Mouse (Mus musculus): Measurements from ENCODE around the gene Kif27. TPM values are rescaled to one million over a fixed set of nuclear protein-coding genes. Genes with fewer than 3 reads are reported as not detected.
"Not testable (repeated sequence)": the region's sequence is repeated elsewhere in the genome, so short reads cannot be mapped to it uniquely, and the experiment has no call there.

Kif27 gene
- polyA plus RNA-seq, 2 experiments = 0.05 to 0.07 TPM

DNA sequence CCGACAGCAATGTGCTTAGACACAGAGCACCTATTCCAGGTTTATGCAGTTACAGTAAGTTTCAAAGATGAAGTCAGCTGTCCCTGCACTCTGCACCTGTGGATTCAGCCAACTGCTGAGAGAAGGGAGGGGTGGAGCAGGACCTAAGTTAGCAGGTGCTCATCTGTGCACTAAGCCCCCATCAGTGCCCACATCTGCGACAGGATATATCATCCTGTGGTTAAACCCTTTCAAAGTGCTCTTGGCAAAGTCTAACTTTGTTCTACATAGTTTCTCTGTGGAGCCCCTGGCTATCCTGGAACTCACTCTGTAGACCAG, 14.2 kb upstream of the Kif27 start:
- no peaks in the 10 kb centered on the region; a peak in 1 of 4 replicates for H3K4me1 ChIP-seq (replicated peaks; ENCODE audit: control insufficient read depth in 2 of 2, insufficient read depth in 2 of 2, low read length in 1 of 2)
- H3K27me3 ChIP-seq (ENCODE audit: control insufficient read depth, insufficient read depth, low read length) = no peaks in the 10 kb centered on the region
- no peak for DNase-seq (ENCODE audit: low read depth in 3 of 3, low spot score in 3 of 3)
- WGBS (ENCODE audit: insufficient replicate concordance) = 43% methylated on average over 2 of the region's 2 CpGs
- H3K4me2 ChIP-seq (ENCODE audit: low read depth) = no peak overlapping the region
- H3K9ac ChIP-seq (replicated peaks) = no peak overlapping the region
- H3K36me3 ChIP-seq (replicated peaks; ENCODE audit: control insufficient read depth, insufficient read depth, low read depth) = no peaks in the 10 kb centered on the region
- ATAC-seq (ENCODE audit: insufficient read depth) = no peak
- no peak overlapping the region for H3K27ac ChIP-seq
- TF ChIP-seq EP300 (IDR thresholded peaks at IDR 0.05; ENCODE audit: low read depth) = no peak
- no peaks in the 10 kb centered on the region for H3K9me3 ChIP-seq (ENCODE audit: control insufficient read depth, low read length)
- H3K4me3 ChIP-seq (ENCODE audit: insufficient read depth in 1 of 2, low read depth in 2 of 2, low read length in 2 of 2) = no peak overlapping the region

DNA sequence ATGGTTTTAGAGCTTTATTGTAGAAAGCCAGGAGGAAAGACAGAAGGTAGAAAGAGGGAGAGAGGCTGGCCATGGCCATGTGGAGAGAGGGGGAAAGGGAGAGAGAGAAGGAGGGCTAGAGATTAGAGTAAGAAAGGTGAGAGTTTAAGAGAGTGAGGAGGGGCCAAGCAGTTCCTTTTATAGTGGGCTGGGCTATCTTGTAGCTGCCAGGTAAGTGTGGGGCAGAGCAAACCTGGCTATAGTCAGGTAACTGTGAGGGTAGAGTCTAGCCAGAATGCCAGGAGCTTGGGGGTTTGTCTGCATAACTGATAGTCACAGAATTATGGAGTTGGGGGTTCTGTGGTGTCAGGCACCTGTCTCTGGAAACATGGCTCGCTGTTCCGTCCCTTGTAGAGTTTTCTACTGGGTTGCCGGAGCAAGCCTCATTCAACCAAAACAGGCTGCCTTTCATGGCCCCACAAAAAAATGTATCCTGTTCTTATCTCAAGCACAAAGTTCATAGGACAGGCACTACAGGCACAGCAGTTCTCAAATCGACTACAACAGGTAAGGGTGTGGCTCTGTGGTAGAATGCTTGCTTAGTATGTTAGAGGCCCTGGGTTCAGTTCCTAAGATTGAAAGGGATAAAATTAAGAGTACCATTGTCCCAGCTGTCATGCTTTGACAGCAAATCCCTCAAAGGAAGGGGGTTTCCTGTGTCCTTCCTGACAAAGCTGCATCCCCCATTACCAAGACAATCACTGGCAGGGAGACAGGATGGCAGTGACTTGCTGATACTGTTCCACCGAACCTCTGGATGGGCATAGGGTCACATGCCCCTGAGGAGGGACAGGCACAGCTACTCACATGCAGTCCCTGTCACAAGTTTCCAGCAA, 13.6 kb upstream of the Kif27 start:
- no peak overlapping the region for H3K27ac ChIP-seq

DNA sequence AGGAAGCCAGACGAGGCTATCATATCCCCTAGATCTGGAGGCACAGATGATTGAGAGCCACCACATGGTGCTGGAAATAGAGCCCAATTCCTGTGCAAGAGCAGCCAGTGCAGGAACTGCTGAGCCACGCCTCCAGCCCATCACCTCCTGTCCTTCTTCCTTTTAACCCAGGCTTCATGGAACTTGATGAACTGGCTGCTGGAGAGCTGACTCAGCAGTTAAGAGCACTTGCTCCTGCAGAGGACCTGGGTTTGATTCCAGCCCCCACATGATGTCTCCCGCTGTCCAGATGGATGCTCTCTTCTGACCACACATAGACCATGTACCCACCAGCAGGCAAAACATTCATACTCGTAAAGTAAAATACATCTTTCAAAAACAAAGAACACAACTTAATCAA, 9.9 kb upstream of the Kif27 start:
- DNase-seq (ENCODE audit: low read depth in 3 of 3, low spot score in 3 of 3) = no peak
- H3K4me3 ChIP-seq (ENCODE audit: insufficient read depth in 1 of 2, low read depth in 2 of 2, low read length in 2 of 2) = no peak overlapping the region
- ATAC-seq (ENCODE audit: insufficient read depth) = no peak
- no peaks in the 10 kb centered on the region for H3K27me3 ChIP-seq (ENCODE audit: control insufficient read depth, insufficient read depth, low read length)
- no peak overlapping the region for H3K4me2 ChIP-seq (ENCODE audit: low read depth)
- no peak overlapping the region for H3K9ac ChIP-seq (replicated peaks)
- H3K4me1 ChIP-seq (replicated peaks; ENCODE audit: control insufficient read depth in 2 of 2, insufficient read depth in 2 of 2, low read length in 1 of 2) = peaks cover 0 to 3% of the 10 kb centered on the region in 2 experiments; a peak in 1 of 4 replicates
- 48% methylated on average over 4 of the region's 4 CpGs for WGBS (ENCODE audit: insufficient replicate concordance)
- no peaks in the 10 kb centered on the region for H3K36me3 ChIP-seq (replicated peaks; ENCODE audit: control insufficient read depth, insufficient read depth, low read depth)
- no peak overlapping the region for H3K27ac ChIP-seq
- TF ChIP-seq EP300 (IDR thresholded peaks at IDR 0.05; ENCODE audit: low read depth) (no peak), CTCF (IDR thresholded peaks at IDR 0.05; ENCODE audit: low read depth) (no peak)
- no peaks in the 10 kb centered on the region for H3K9me3 ChIP-seq (ENCODE audit: control insufficient read depth, low read length)

More for the DNA sequence above, 13.6 kb upstream of the Kif27 start:
- no peak for DNase-seq (ENCODE audit: low read depth in 3 of 3, low spot score in 3 of 3)
- ATAC-seq (ENCODE audit: insufficient read depth) = no peak
- TF ChIP-seq CTCF (IDR thresholded peaks at IDR 0.05; ENCODE audit: low read depth) = no peak
- no peak for TF ChIP-seq EP300 (IDR thresholded peaks at IDR 0.05; ENCODE audit: low read depth)
- no peak overlapping the region for H3K4me2 ChIP-seq (ENCODE audit: low read depth)
- no peaks in the 10 kb centered on the region for H3K27me3 ChIP-seq (ENCODE audit: control insufficient read depth, insufficient read depth, low read length)
- whole genome bisulfite sequencing (ENCODE audit: insufficient replicate concordance) = 51% methylated on average over 5 of the region's 5 CpGs
- H3K4me3 ChIP-seq (ENCODE audit: insufficient read depth in 1 of 2, low read depth in 2 of 2, low read length in 2 of 2) = no peak overlapping the region
- no peaks in the 10 kb centered on the region; a peak in 1 of 4 replicates for H3K4me1 ChIP-seq (replicated peaks; ENCODE audit: control insufficient read depth in 2 of 2, insufficient read depth in 2 of 2, low read length in 1 of 2)
- no peak overlapping the region for H3K9ac ChIP-seq (replicated peaks)
- no peaks in the 10 kb centered on the region for H3K36me3 ChIP-seq (replicated peaks; ENCODE audit: control insufficient read depth, insufficient read depth, low read depth)
- H3K9me3 ChIP-seq (ENCODE audit: control insufficient read depth, low read length) = no peaks in the 10 kb centered on the region

DNA sequence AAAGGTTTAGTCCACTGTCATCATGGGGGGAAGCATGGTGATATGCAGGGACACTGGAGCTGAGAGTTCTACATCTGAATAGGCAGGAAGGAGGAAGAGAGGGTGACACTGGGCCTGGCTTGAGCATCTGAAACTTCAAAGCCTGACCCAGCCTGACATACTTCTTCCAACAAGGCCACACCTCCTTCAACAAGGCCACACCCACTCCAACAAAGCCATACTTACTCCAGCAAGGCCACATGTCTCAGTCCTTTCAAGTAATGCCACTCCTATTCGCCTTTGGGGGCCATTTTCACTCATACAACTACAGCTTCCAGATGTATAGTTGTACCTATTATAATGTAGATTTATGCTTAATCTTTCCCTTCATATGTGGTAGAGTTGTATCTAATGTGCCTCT, 8.7 kb upstream of the Kif27 start:
- H3K36me3 ChIP-seq (replicated peaks; ENCODE audit: control insufficient read depth, insufficient read depth, low read depth) = no peaks in the 10 kb centered on the region
- 42% methylated on average over 1 of the region's 1 CpGs for WGBS (ENCODE audit: insufficient replicate concordance)
- no peak overlapping the region for H3K9ac ChIP-seq (replicated peaks)
- no peaks in the 10 kb centered on the region for H3K27me3 ChIP-seq (ENCODE audit: control insufficient read depth, insufficient read depth, low read length)
- H3K4me3 ChIP-seq (ENCODE audit: insufficient read depth in 1 of 2, low read depth in 2 of 2, low read length in 2 of 2) = no peak overlapping the region
- H3K4me2 ChIP-seq (ENCODE audit: low read depth) = no peak overlapping the region
- DNase-seq (ENCODE audit: low read depth in 3 of 3, low spot score in 3 of 3) (no peak), ATAC-seq (ENCODE audit: insufficient read depth) (no peak)
- H3K4me1 ChIP-seq (replicated peaks; ENCODE audit: control insufficient read depth in 2 of 2, insufficient read depth in 2 of 2, low read length in 1 of 2) = peaks cover 0 to 3% of the 10 kb centered on the region in 2 experiments; a peak in 1 of 4 replicates
- H3K9me3 ChIP-seq (ENCODE audit: control insufficient read depth, low read length) = no peaks in the 10 kb centered on the region
- H3K27ac ChIP-seq = no peak overlapping the region
- no peak for TF ChIP-seq EP300 (IDR thresholded peaks at IDR 0.05; ENCODE audit: low read depth)
- TF ChIP-seq CTCF (IDR thresholded peaks at IDR 0.05; ENCODE audit: low read depth) = no peak

DNA sequence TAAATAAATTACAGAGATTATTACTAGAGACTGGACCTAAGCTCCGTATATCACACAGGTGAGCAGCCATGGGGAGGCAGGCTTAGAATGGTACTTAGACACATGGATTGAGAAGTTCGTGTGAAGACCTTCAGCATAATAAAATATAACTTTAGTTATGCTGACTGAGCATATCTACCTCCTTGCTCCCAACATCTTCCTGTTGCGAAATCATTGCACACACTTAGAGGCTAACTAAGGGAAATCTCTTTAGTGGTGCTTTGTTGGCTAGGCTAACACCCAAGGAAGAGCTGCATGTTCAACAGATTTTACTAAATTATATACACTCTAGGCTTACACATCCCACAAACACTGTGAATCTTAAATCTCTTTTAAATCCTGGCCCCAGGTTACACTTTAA, 7.5 kb upstream of the Kif27 start:
- WGBS (ENCODE audit: insufficient replicate concordance) = 60% methylated on average over 3 of the region's 3 CpGs

DNA sequence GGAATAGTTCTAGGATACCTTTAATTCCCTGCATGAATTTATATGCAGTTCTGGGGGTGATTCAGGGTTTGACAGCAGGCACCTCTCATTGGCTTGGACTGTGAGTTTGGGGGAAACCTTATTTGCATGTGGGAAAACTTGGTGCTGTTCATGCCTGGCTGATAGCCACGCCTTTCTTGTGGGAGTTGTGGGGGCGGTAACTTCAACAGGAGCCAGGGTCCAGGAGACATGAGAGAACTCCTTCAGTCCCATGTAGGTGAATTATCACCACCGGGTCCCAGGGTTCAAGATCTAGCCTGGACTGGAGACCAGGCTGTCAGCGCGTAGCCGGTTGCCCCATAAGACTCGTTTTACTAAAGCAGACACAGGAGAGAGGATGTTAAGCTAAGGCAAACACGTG, 6.3 kb upstream of the Kif27 start:
- DNase-seq (ENCODE audit: low read depth in 3 of 3, low spot score in 3 of 3); H3K9me3 ChIP-seq (ENCODE audit: control insufficient read depth, low read length); H3K4me3 ChIP-seq (ENCODE audit: insufficient read depth in 1 of 2, low read depth in 2 of 2, low read length in 2 of 2); ATAC-seq (ENCODE audit: insufficient read depth); H3K27ac ChIP-seq; H3K4me2 ChIP-seq (ENCODE audit: low read depth); H3K27me3 ChIP-seq (ENCODE audit: control insufficient read depth, insufficient read depth, low read length); H3K9ac ChIP-seq (replicated peaks); H3K36me3 ChIP-seq (replicated peaks; ENCODE audit: control insufficient read depth, insufficient read depth, low read depth); H3K4me1 ChIP-seq (replicated peaks; ENCODE audit: control insufficient read depth in 2 of 2, insufficient read depth in 2 of 2, low read length in 1 of 2): not testable (repeated sequence)
- WGBS (ENCODE audit: insufficient replicate concordance) = 66% methylated on average over 8 of the region's 8 CpGs

More for the DNA sequence above, 7.5 kb upstream of the Kif27 start:
- Histone ChIP-seq H3K27ac (no peak overlapping the region), H3K4me1 (replicated peaks; ENCODE audit: control insufficient read depth in 2 of 2, insufficient read depth in 2 of 2, low read length in 1 of 2) (peaks cover 0 to 3% of the 10 kb centered on the region in 2 experiments; a peak in 1 of 4 replicates), H3K9me3 (ENCODE audit: control insufficient read depth, low read length) (no peaks in the 10 kb centered on the region), H3K9ac (replicated peaks) (no peak overlapping the region), H3K4me2 (ENCODE audit: low read depth) (no peak overlapping the region), H3K4me3 (ENCODE audit: insufficient read depth in 1 of 2, low read depth in 2 of 2, low read length in 2 of 2) (no peak overlapping the region), H3K36me3 (replicated peaks; ENCODE audit: control insufficient read depth, insufficient read depth, low read depth) (no peaks in the 10 kb centered on the region), H3K27me3 (ENCODE audit: control insufficient read depth, insufficient read depth, low read length) (no peaks in the 10 kb centered on the region)
- ATAC-seq (ENCODE audit: insufficient read depth) (no peak), DNase-seq (ENCODE audit: low read depth in 3 of 3, low spot score in 3 of 3) (no peak)
- TF ChIP-seq CTCF (IDR thresholded peaks at IDR 0.05; ENCODE audit: low read depth) (no peak), EP300 (IDR thresholded peaks at IDR 0.05; ENCODE audit: low read depth) (no peak)

Data from liver, embryonic 14.5 days (tissue).